Mouse (Mus musculus) ovary, adult 18-20 months (tissue): ENCODE data around the gene Oprl1.

Source experiments
- DNase-seq: peaks from one replicate; pipeline ENCODE4 v3.0.0; 2022; ENCODE audit warnings: low spot score, mixed read lengths

Gene Oprl1

GRCm38 (mm10) chr2:181766672-181767557 lies 52.1 kb downstream of the Oprl1 start:
- no peak for DNase-seq

- no peak for DNase-seq
Observed at GRCm38 (mm10) chr2:181768451-181768850, 53.6 kb downstream of the Oprl1 start.

GRCm38 (mm10) chr2:181769397-181769796 lies 54.6 kb downstream of the Oprl1 start:
- DNase-seq, result no peak
